Mouse (Mus musculus) bone marrow, adult 2 months (tissue): ENCODE results near the gene Shisa5. TPM values are rescaled to one million over a fixed set of nuclear protein-coding genes. Genes with fewer than 3 reads are reported as not detected.
A peak's percentile ranks its signal among the peaks of the same experiment; 100 is the strongest.

Experiments
- H3K27ac ChIP-seq: fragments of 200-500 bp; 2 replicates; pipeline ENCODE4 v1.5.1; 2012; ENCODE audit warnings: low read depth, mild to moderate bottlenecking, control low read depth, inconsistent platforms, low read length; ENCODE audit not compliant: control insufficient read depth, poor library complexity, insufficient read depth
- H3K4me1 ChIP-seq: fragments of 200-500 bp; 2 replicates; pipeline ENCODE4 v1.6.1; 2011; ENCODE audit warnings: low read length; ENCODE audit not compliant: control insufficient read depth, insufficient read depth
- H3K4me3 ChIP-seq: fragments of 200-500 bp; replicated peaks from 2 replicates; pipeline ENCODE3; 2011; ENCODE audit warnings: mild to moderate bottlenecking, low read depth, low read length, control low read depth; ENCODE audit not compliant: control insufficient read depth
- CTCF ChIP-seq: fragments of 200-500 bp; IDR thresholded peaks from 2 replicates; pipeline ENCODE4 v1.5.1; 2011; ENCODE audit warnings: low read length, control low read depth; ENCODE audit not compliant: control insufficient read depth, insufficient read depth
- POLR2A ChIP-seq: fragments of 200-500 bp; IDR thresholded peaks from 2 replicates; pipeline ENCODE4 v1.6.1; 2011; ENCODE audit warnings: low read depth, mild to moderate bottlenecking, control low read depth, low read length, borderline replicate concordance; ENCODE audit not compliant: control insufficient read depth
- WGBS: fragments of 180-500 bp; shearing (Covaris S2); methylation state at CpG from one replicate; pipeline ENCODE4 v1.1.7; 2018; 5-methylcytosine and 5-hydroxymethylcytosine counted together
- polyA plus RNA-seq: library from polyadenylated mRNA; stranded (reverse); fragments of >200 nt; gene quantifications from 2 replicates; pipeline ENCODE4 v1.2.4, GENCODE M21; 2011; ENCODE audit warnings: low replicate concordance; ENCODE audit not compliant: missing spikeins, insufficient read depth, insufficient read length

Shisa5 gene
- polyA plus RNA-seq, 1 experiment = 133 TPM

DNA sequence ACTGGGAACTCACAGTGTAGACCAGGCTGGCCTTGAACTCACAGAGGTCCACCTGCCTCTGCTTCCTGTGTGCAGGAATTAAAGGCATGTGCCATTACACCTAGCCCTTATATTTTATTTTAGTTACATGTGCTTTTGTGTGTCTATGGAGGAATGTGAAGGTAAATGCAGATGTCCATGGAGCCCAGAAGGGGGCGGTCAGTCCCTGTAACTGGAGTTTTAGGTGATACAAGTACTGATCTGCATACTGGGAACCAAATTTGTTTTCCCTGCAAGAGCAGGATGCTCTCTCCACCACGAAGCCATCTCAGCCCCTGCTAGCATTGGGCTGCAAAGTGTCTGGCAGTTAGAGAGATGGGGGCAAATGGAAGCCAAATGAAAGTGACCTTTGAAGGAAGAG lies 46.6 kb downstream of the Shisa5 start:
- TF ChIP-seq CTCF = no peak
- no peak for TF ChIP-seq POLR2A
- Histone ChIP-seq H3K27ac (no peak overlapping the region), H3K4me3 (no peak overlapping the region), H3K4me1 (peaks cover 5% of the 10 kb centered on the region)
- 22% methylated on average over 2 of the region's 2 CpGs for WGBS

DNA sequence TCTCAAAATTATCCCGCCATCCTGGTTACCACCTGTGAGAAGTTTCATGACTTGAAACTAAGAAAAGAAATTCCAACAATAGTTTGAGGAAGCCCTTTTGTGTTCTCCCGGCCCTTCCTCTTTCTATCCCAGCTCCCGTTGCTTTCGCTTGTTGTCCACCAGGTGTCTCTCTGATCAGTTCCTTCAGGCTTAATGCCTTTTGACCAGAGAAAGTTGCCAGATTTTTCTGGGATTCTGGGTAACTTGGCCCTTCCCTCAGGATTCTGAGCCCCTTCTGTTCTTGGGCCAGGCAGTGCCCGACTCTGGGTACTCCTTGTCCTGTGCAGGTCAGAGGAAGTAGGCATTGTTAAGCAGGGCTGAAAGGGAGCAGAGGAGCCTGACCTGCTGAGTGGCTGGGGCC lies 49.6 kb downstream of the Shisa5 start:
- H3K27ac ChIP-seq = no peak overlapping the region
- WGBS = 28% methylated on average over 5 of the region's 5 CpGs
- H3K4me1 ChIP-seq = peaks cover 2% of the 10 kb centered on the region
- TF ChIP-seq POLR2A (no peak), CTCF (no peak)
- H3K4me3 ChIP-seq = no peak overlapping the region

DNA sequence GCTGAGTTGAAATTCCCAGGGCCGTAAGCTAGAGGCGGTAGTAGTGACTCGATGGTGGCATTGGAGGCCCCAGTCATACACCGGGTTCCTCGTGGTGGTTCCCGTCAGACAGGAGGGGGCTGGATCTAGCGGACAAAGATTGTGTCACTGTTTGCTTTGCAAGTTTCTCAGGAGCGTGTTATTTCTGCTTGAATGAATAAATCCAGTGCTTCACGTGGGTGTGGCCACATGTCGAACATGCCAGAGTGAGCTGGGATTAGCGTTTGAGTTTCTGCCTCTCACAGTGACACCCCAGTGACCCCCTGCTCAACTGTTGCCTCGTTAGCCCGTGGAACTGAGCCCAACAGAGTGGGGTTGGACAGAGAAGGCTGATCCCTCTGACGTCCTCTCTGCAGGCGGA lies 52.1 kb downstream of the Shisa5 start:
- WGBS = 86% methylated on average over 15 of the region's 15 CpGs
- Histone ChIP-seq H3K4me3 (no peak overlapping the region), H3K27ac (no peak overlapping the region), H3K4me1 (no peaks in the 10 kb centered on the region)
- no peak for TF ChIP-seq CTCF
- no peak for TF ChIP-seq POLR2A

DNA sequence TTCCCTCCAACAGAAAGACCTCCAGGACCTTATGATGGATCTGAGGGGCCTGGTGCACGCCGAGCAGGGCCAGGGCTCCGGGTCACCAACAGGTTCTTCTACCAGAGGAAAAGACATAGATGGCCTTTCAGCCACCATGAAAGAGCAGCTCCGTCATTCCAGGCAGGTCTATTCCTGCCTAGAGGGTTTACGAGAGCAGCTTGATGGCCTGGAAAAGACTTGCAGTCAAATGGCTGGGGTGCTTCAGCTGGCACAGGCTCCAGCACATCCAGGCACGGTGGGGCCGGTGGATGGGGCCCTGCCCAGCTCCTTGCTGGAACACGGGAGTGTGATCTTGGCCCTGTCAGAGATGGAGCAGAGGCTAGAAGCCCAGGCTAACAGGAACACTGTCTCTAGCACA lies 53.4 kb downstream of the Shisa5 start:
- no peak for TF ChIP-seq CTCF
- no peak for TF ChIP-seq POLR2A
- Histone ChIP-seq H3K4me3 (no peak overlapping the region), H3K27ac (no peak overlapping the region), H3K4me1 (no peaks in the 10 kb centered on the region)
- WGBS = 83% methylated on average over 8 of the region's 8 CpGs

DNA sequence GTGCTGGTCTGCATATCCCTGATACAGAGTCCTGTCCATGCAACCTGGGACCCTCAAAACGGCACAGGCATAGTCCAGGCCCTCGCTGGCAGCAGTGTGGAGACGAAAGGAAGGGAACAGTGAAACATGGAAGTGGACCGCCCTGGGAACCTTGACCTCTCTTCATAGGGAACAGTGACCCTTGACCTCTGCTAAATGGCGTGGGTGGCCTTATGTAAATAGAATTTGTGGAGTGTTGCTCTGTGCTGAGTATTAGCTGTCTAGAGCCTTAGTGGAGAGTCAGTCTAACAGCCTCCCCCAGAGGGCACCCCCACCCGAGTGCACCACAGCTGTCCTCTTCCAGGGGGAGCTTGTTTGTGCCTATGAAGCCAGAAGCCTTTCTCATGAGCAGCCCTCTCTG lies 54.4 kb downstream of the Shisa5 start:
- TF ChIP-seq CTCF (no peak), POLR2A (no peak)
- no peaks in the 10 kb centered on the region for H3K4me1 ChIP-seq
- no peak overlapping the region for H3K27ac ChIP-seq
- H3K4me3 ChIP-seq = no peak overlapping the region
- 84% methylated on average over 6 of the region's 6 CpGs for WGBS

DNA sequence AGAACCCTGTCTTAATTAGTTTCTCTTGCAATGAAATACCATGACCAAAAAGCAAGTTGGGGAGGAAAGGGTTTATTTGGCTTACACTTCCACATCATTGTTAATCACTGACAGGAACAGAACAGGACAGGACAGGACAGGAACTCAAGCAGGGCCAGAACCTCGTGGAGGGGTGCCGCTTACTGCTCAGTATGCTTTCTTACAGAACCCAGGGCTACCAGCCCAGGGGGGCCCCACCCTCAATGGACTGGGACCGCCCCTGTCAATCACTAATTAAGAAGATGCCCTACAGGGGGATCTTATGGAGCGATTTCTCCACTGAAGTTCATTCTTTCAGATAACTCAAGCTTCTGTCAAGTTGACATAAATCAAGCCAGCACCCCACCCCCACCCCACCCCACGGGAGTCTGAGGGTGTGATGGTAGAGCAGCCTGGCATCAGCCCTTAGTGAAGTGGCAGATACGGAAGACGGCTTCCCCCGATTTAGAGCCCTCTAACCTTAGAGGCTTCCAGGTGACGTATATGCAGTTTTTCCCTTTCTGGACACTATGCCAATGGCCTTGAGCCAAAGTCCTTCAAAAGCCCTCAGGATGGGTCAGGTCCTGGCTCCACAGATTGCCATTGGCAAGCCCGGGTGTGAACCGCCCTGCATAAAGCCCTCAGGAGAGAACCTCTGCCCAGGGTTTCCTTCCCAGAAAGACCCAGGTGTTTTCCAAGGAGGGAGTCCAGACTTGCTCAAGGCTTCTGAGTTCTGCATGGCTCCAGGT lies 55.6 kb downstream of the Shisa5 start:
- H3K4me3 ChIP-seq = no peak overlapping the region

DNA sequence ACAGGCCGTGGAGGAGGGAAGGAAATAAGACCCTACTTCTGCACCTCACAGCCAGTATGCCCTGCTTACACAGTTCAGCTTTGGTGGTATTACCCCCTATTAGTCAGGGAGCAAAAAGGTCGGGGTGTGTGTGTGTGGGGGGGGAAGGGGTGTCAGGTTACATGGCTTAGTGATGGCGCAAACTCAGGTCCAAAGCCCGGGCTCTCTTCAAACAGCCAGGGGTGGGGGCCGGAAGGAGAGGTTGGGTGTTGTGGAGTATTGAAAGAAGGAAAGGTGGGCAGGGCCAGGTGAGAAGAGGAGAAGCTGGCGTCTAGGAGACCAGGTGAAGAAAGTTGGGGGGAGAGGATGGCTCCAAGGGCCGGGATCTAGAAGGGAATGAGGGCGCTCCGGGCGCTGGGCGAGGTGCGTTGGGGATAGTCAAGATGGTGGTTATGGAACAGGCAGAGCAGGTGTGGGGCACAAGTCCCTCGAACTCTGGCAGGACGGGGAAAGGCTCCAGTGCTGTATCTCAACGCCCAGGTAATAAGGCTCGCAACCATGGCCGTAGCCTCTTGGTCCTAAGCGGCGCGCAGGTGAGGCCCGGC lies 56.3 kb downstream of the Shisa5 start:
- no peak for TF ChIP-seq POLR2A
- TF ChIP-seq CTCF = no peak
- Histone ChIP-seq H3K4me3 (peak overlapping the region; percentile 33), H3K27ac (no peak overlapping the region), H3K4me1 (no peaks in the 10 kb centered on the region; the same call in 1 of the 2 replicates)
- WGBS = 5% methylated on average over 21 of the region's 21 CpGs

More for the DNA sequence above, 55.6 kb downstream of the Shisa5 start:
- Histone ChIP-seq H3K4me1 (no peaks in the 10 kb centered on the region; the same call in 1 of the 2 replicates), H3K27ac (no peak overlapping the region)
- WGBS = 59% methylated on average over 11 of the region's 11 CpGs
- TF ChIP-seq POLR2A (no peak), CTCF (no peak)

DNA sequence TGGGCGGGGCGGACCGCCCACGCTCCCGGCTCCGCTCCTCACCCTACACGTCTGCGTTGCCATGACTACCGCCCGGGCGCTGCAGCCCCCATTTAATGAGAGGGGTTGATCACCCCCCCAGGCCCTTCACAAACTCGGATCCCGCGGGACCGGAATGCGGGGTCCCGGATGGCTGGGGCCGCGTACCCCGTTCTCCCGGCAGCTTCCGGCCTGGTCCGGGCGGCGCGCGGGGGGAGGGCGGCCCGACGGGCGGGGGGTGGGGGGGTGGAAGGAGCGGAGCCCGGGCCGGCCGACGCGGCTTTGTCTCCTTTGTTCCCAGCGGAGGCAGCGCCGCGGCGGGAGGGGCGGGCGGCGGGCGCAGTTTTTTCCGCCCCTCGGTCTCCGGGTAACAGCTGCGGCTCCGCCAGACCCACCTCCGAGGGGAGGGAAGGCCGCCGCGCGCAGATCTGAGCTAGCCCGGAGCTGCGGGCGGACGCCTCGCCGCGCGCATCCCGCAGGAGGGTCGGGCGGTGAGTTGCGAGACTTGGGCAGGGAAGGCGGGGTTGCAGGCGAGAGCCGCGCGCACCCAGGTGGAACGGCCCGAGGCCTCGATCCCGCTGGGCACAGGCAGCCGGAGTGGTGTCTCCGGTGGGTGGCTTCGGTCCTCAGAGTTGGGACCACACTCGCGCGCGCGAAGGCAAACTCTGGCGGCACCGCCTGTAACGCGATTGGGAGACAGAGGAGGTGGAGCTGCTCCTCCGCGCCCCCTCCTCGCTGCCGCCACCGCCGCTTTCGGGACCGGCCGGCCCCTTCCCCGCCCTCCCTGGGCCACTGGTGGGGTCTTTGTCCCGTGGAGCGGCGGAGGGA lies 57.0 kb downstream of the Shisa5 start, which contains the start of gene Plxnb1:
TSS of gene Plxnb1 (plus strand) at position 253 of the 846 bp plus-strand sequence.
- under 1% methylated on average over 102 of the region's 102 CpGs for WGBS
- H3K27ac ChIP-seq = peak within 1 kb of the TSS; percentile 19; the same call in 1 of the 2 replicates
- TF ChIP-seq POLR2A (no peak), CTCF (no peak)
- no peaks in the 10 kb centered on the region; the same call in 1 of the 2 replicates for H3K4me1 ChIP-seq
- peak within 1 kb of the TSS; percentile 36 for H3K4me3 ChIP-seq
